Mouse (Mus musculus) left cerebral cortex, adult 2 months (tissue): ENCODE measurements around the gene Dcxr. TPM values are rescaled to one million over a fixed set of nuclear protein-coding genes. Genes with fewer than 3 reads are reported as not detected.
A peak's percentile ranks its signal among the peaks of the same experiment; 100 is the strongest.

Source experiments
- DNase-seq, 2 experiments: peaks; one replicate each; pipeline ENCODE4 v3.0.0; 2021 to 2022; ENCODE audit warnings: low spot score in 2 of 2, mixed read lengths in 1 of 2; ENCODE audit errors: extremely low spot score in 1 of 2
- H3K27ac ChIP-seq: fragments of 200-600 bp; 2 replicates; pipeline ENCODE4 v1.8.1; 2022
- H3K4me3 ChIP-seq: fragments of 200-600 bp; 2 replicates; pipeline ENCODE4 v1.8.1; 2022
- CTCF ChIP-seq: fragments of 200-600 bp; IDR thresholded peaks from 2 replicates; pipeline ENCODE4 v1.8.1; 2022; ENCODE audit warnings: antibody characterized with exemption, mild to moderate bottlenecking, moderate library complexity
- intact Hi-C: fragments of 180-260 bp; cut with DNase I; formaldehyde crosslinking; loops from one replicate; pipeline ENCODE4 v1.15.1; 2025
- total RNA-seq, 2 experiments: library from RNA; stranded (reverse); gene quantifications; 2 replicates each; pipeline ENCODE4 v1.2.3; 2021

Gene Dcxr
- total RNA-seq, 2 experiments from 2014 or later, result 7.1 to 8.4 TPM

- DNase-seq, result peak; percentile 94 to 97
- H3K4me3 ChIP-seq, result peak within 1 kb of the TSS; percentile 84
- no peak for TF ChIP-seq CTCF
- intact Hi-C loops, result loop anchor here (2.0 kb wide), 1 partner anchor 89 kb away; the partner anchor contains the start of gene Sirt7
- peak within 1 kb of the TSS; percentile 86 for H3K27ac ChIP-seq
These were observed 13.2 kb downstream of the Dcxr start, which contains the start of the genes Cenpx and Lrrc45 for GRCm38 (mm10) chr11:120713580-120714518. TSS of gene Cenpx (minus strand) at chr11:120713738. TSS of gene Lrrc45 (plus strand) at chr11:120713925.

- DNase-seq, result peak in 1 of 2 experiments; percentile 38
- peak; percentile 67 for TF ChIP-seq CTCF
- H3K4me3 ChIP-seq, result peak overlapping the region; percentile 84
- intact Hi-C loops, result loop anchor here (1.0 to 2.0 kb wide), 2 partner anchors 54 to 88 kb away; partner anchors contain the start of gene Sirt7
- H3K27ac ChIP-seq, result peak overlapping the region; percentile 86
These were observed 14.1 kb downstream of the Dcxr start for GRCm38 (mm10) chr11:120712771-120713568.

DNA sequence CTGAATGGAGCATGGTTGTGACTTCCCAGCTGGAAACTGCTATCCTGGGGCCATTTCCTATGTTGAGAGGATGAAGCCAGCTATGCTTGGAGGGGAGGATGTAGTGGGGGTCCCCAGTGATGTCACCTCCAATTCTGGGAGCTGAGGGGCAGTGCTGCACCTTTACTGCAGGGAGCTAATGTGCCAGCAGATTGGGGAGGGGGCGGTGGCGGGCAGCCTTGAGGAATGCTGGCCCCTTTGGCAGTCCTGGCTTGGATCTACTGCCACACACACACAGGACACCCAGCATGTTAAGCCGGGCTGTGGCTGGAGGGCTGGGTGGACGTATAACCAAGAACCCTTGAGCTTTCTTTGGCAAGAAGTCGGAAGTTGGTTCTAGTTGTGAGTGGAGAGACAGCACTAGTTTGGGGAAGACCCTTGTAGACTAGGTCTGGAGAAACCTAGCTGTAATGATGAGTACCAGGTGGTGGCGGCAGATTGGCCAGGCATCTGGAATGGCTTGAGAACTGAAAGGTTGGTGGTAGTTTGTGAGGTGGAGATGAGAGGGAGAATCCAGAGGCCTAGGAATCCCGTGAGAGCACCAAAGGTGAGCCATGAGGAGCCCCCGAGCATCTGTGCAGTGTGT lies 15.0 kb downstream of the Dcxr start:
- no peak for DNase-seq
- Histone ChIP-seq H3K27ac (no peak overlapping the region), H3K4me3 (no peak overlapping the region)
- intact Hi-C loops, result loop anchor here (1.0 to 2.0 kb wide), 2 partner anchors 53 to 87 kb away; partner anchors contain the start of gene Sirt7
- no peak for TF ChIP-seq CTCF

GRCm38 (mm10) chr11:120710672-120711071 lies 16.4 kb downstream of the Dcxr start:
- intact Hi-C loops, result no loop called here
- no peak overlapping the region for H3K27ac ChIP-seq
- H3K4me3 ChIP-seq, result no peak overlapping the region
- no peak for DNase-seq
- no peak for TF ChIP-seq CTCF

DNA sequence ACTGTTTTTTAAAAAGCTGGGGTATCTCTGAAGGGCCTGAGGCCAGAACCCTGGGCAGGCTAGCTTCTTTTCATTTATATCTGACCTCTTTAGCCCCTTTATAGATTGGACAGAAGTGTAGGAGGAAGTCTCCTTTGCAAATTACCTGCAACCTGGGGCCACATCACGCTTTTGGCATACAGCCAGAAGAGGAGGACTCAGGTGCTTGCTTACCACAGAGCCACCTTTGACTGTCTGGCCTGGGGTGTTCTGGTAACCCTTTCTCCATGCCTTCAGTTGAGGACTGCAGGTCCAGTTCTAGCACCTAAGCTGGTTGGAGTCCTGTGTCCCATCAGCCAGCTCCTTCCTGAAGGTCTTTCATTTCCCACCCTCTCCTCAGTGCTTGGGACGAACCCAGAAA lies 17.5 kb downstream of the Dcxr start:
- DNase-seq, result no peak
- no peak for TF ChIP-seq CTCF
- no peak overlapping the region for H3K27ac ChIP-seq
- intact Hi-C loops, result no loop called here
- no peak overlapping the region for H3K4me3 ChIP-seq

GRCm38 (mm10) chr11:120707969-120708368 lies 19.1 kb downstream of the Dcxr start:
- DNase-seq, result no peak
- no peak for TF ChIP-seq CTCF
- no peak overlapping the region for H3K4me3 ChIP-seq
- peak overlapping the region; percentile 44 for H3K27ac ChIP-seq
- intact Hi-C loops, result no loop called here

DNA sequence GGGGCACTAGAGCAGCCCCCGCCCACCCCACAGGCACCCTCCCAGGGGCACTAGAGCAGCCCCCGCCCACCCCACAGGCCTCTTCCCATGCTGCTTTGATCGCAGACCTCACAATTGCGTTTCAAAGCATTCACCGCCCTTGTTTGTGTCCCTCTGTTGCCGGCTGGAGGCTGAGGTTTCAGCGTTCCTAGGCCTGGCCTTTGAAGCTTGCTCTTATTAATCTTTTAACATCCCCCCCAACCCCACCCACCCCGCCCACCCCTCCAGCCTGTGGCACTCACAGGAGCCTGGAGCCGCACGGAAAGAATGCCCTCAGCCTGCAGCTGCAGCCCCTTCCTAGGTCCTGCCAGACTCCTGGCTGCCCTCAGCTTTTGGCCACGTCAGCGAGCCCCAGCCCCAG lies 19.9 kb downstream of the Dcxr start:
- intact Hi-C loops, result no loop called here
- TF ChIP-seq CTCF, result no peak

GRCm38 (mm10) chr11:120706120-120706519 lies 21.0 kb downstream of the Dcxr start:
- DNase-seq, result no peak
- H3K4me3 ChIP-seq, result no peak overlapping the region
- TF ChIP-seq CTCF, result no peak
- no peak overlapping the region for H3K27ac ChIP-seq
- intact Hi-C loops, result no loop called here

More for the DNA sequence above, 19.9 kb downstream of the Dcxr start:
- DNase-seq, result no peak
- Histone ChIP-seq H3K4me3 (no peak overlapping the region), H3K27ac (peak overlapping the region; percentile 50)

DNA sequence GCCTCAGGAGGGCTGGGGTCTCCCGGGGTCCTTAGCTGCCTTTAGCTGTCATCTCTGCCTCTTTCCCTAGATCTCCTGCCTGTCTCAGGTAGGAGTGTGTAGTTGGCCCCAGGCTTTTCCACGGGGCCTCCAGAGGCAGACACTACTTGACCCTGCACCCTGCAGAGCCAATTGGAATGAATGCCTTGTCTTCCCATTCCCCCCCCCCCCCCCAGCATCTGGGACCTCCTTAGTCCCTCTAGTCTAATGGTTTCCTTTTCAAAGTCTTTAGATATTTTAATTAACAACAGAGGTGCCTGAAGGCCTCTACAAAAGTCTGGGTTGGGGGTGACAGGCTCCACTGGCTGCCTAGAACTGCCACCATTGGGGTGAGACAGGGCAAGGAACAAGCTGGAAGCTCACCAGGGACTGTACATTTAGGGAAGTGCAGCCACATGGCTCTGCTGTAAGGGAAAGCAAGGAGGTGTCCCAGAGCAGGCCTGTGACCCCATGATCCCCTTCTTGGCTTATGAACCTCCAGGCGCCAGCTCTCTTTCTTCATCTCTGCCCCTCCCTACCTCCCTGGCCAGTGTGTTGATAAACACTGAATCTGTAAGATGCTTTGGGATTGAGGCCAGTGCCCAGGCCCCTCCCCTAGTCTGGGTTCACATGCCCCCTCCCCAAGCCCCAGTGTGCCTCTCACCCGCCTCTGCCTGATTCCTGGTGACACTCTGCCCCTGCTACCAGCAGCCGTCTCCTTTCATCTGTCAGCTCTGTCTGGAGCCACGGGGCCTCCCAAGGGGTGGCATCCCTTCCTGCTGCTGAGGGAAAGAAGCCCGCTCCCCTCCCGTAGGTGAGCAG lies 22.4 kb downstream of the Dcxr start:
- Histone ChIP-seq H3K27ac (no peak overlapping the region), H3K4me3 (no peak overlapping the region)
- DNase-seq, result no peak
- intact Hi-C loops, result no loop called here
- TF ChIP-seq CTCF, result no peak

- Histone ChIP-seq H3K27ac (no peak overlapping the region), H3K4me3 (no peak overlapping the region)
- DNase-seq, result no peak
- intact Hi-C loops, result no loop called here
- no peak for TF ChIP-seq CTCF
These were observed 23.2 kb downstream of the Dcxr start for GRCm38 (mm10) chr11:120703696-120704454.
